Mouse (Mus musculus) stomach, postnatal 0 days (tissue): Measurements from ENCODE around the gene Ufd1. TPM values are rescaled to one million over a fixed set of nuclear protein-coding genes. Genes with fewer than 3 reads are reported as not detected.
"Not testable (repeated sequence)": the region's sequence is repeated elsewhere in the genome, so short reads cannot be mapped to it uniquely, and the experiment has no call there.

ENCODE experiments used
- ATAC-seq: fragments of 200-750 bp; cut with Nextera tagmentation; 2 replicates; pipeline ENCODE4 v1.8.0; 2017; ENCODE audit not compliant: low FRiP score, low TSS enrichment
- DNase-seq: peaks from one replicate; pipeline ENCODE4 v3.0.0-alpha.2; 2016; ENCODE audit warnings: low spot score
- H3K27ac ChIP-seq: fragments of 300-500 bp; sonication (generic); replicated peaks from 2 replicates; pipeline ENCODE4 v1.5.1; 2014; ENCODE audit warnings: mild to moderate bottlenecking, control low read depth
- H3K27me3 ChIP-seq: fragments of 300-500 bp; sonication (generic); 2 replicates; pipeline ENCODE4 v1.6.1; 2014; ENCODE audit warnings: low read length; ENCODE audit not compliant: control insufficient read depth, insufficient read depth
- H3K36me3 ChIP-seq: fragments of 300-500 bp; sonication (generic); 2 replicates; pipeline ENCODE4 v1.6.1; 2014; ENCODE audit warnings: low read length, mixed read lengths; ENCODE audit not compliant: control insufficient read depth, insufficient read depth
- H3K4me1 ChIP-seq: fragments of 300-500 bp; sonication (generic); replicated peaks from 2 replicates; pipeline ENCODE4 v1.6.1; 2014; ENCODE audit warnings: antibody characterized with exemption; ENCODE audit not compliant: control insufficient read depth, insufficient read depth
- H3K4me2 ChIP-seq: fragments of 300-500 bp; sonication (generic); replicated peaks from 2 replicates; pipeline ENCODE4 v1.6.1; 2014; ENCODE audit warnings: low read depth, mild to moderate bottlenecking, control low read depth, moderate library complexity
- H3K4me3 ChIP-seq: fragments of 300-500 bp; sonication (generic); 2 replicates; pipeline ENCODE4 v1.5.1; 2014; ENCODE audit warnings: low read depth, low read length, control low read depth
- H3K9ac ChIP-seq: fragments of 300-500 bp; sonication (generic); 2 replicates; pipeline ENCODE4 v1.6.1; 2014; ENCODE audit warnings: mild to moderate bottlenecking, low read length, control low read depth, mixed read lengths
- H3K9me3 ChIP-seq: fragments of 300-500 bp; sonication (generic); 2 replicates; pipeline ENCODE4 v1.6.1; 2016; ENCODE audit warnings: low read length; ENCODE audit not compliant: control insufficient read depth
- CTCF ChIP-seq: IDR thresholded peaks from 2 replicates; pipeline ENCODE4 v1.5.1; 2016; ENCODE audit warnings: antibody characterized with exemption, low read depth, mild to moderate bottlenecking, moderate library complexity
- EP300 ChIP-seq: optimal IDR thresholded peaks from 2 replicates; pipeline ENCODE3; 2016; ENCODE audit warnings: antibody characterized with exemption
- WGBS: fragments of 180-500 bp; shearing (Covaris S2); extraction: QIAGEN DNeasy Blood & Tissue Kit; methylation state at CpG from one replicate; pipeline ENCODE4 v1.1.7; 2014; 5-methylcytosine and 5-hydroxymethylcytosine counted together
- polyA plus RNA-seq: library from polyadenylated mRNA; unstranded; fragments of >200 nt; fragmentation: Nextera tagmentation; extraction: Ambion mirVana; gene quantifications from 2 replicates; pipeline ENCODE4 v1.2.1, GENCODE M21; 2015

The Ufd1 gene
- polyA plus RNA-seq, 1 experiment from 2014 or later, result 67.2 TPM

DNA sequence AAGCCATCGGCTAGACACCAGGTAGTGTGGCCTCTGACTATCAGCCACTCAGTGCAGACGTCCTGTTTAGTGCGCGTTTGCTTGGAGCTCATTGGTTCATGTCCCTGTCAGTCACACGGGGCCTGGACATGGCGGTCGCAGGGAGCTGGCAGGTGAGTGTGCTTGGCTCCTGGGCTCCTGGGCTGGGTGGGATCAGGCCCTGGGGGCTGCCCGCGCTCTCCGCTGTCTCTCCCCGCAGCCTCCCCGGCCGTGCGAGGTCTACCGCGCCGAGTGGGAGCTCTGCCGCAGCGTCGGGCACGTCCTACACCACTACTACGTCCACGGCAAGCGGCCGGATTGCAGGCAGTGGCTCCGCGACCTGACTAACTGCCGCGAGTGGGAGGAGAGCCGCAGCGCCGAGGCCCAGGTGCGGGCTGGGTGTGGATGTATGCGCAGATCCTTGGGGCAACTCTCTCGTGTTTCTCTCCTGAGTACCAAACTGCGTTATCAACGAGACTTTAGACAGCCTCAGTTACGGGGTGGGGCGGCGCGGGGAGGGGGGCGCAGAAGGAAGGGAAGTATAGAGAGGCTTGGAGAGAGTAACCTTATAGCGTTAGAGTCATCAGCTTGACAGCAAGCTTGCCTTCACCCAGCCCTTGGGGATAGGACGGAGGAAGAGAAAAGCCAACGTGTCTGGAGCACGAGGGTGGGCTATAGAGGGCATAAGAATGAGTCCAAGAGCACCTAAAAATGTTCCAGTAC lies 25.1 kb downstream of the Ufd1 start, which contains the start of the genes 2510002D24Rik and Gm28539:
TSS of gene 2510002D24Rik (plus strand) at position 111 of the 741 bp plus-strand sequence.
TSS of gene Gm28539 (plus strand) at position 117 of the 741 bp plus-strand sequence.
- Histone ChIP-seq H3K9me3 (no peaks in the 10 kb centered on the region), H3K36me3 (peaks cover 9% of the 10 kb centered on the region), H3K4me1 (no peaks in the 10 kb centered on the region), H3K27ac (peak within 1 kb of the TSS; percentile 92), H3K4me3 (peak within 1 kb of the TSS; percentile 88), H3K27me3 (no peaks in the 10 kb centered on the region), H3K9ac (peak within 1 kb of the TSS; percentile 89), H3K4me2 (peak within 1 kb of the TSS; percentile 81)
- whole genome bisulfite sequencing, result under 1% methylated on average over 45 of the region's 46 CpGs
- ATAC-seq (peak; percentile 98), DNase-seq (peak; percentile 94)
- TF ChIP-seq CTCF (no peak), EP300 (no peak)

DNA sequence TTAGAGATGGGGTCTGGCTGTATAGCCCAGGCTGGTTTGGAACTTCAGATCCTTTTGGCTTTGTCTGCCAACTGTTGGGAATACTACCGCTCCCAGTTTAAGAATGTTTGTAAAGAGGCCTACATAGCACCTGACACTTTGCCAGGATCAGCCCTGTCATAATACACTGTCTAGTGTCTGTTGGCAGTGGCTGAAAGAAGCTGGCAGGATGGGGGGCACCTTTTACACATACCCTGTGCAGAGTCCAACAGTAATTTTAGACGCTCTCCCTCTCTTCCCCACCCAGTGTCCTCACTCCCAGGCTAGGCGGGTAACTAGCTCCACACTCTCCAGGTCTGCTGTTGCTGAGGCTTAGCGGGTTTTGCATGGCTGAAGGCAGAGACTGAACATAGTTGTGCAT lies 26.8 kb downstream of the Ufd1 start:
- Histone ChIP-seq H3K27me3 (no peaks in the 10 kb centered on the region), H3K4me3 (no peak overlapping the region), H3K27ac (no peak overlapping the region), H3K4me1 (no peaks in the 10 kb centered on the region), H3K36me3 (peaks cover 9% of the 10 kb centered on the region; the same call in 1 of the 2 replicates), H3K4me2 (no peak overlapping the region), H3K9me3 (no peaks in the 10 kb centered on the region), H3K9ac (no peak overlapping the region)
- TF ChIP-seq CTCF, result no peak
- no peak for TF ChIP-seq EP300
- no peak for DNase-seq
- no peak for ATAC-seq
- WGBS, result 91% methylated on average over 4 of the region's 4 CpGs

DNA sequence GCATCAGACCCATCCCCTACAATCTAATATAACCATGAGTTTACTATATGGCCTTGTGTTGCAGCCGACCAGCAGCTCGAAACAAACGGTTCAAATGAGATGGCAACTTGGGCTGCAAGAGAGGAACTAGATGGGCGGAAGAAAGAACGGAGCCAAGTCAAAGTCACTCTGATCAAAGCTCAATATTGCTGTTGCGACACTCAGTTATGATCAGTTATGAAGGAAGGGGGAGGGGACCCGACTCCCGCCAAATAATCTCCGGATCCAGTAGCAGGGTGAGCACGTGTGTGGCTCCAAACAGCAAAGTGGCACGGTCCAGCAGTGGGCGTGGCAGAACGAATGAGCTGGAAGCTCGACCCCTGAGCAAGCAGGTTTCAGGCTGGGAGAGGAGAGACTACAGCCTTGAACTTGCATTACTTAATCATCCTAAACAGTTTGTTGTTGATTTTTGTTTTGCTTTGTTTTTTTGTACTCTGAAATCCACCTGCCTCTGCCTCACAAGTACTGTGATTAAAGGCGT lies 34.8 kb downstream of the Ufd1 start:
- DNase-seq (no peak), ATAC-seq (no peak)
- no peak for TF ChIP-seq CTCF
- TF ChIP-seq EP300, result no peak

DNA sequence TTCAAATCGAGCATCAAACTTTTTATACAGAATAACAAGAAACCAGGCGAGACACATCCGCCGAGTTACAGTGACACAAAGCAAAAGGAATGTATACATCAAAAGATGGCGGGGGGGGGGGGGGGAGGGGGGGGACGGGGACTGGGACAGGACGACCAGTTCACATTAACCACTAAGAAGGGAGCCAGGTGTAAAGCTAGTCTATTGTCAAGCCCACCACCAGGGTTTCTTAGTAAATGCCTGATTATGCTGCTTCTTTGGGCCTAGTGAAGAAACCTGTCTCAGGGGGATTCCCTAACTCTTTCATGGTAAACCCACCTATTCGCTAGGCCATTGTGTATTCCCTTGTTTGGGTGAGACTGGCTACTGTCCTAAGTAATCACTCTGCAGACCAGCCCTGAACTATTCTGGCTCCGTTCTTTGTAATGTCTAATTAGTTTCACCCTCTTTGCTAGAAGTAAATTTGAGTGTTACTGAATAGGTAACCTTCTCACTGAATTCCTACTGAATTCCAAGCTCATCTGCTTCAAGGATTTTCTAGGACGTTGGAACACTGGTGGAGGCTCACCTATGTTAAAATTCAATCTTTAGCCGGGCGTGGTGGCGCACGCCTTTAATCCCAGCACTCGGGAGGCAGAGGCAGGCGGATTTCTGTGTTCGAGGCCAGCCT lies 38.1 kb downstream of the Ufd1 start:
- not testable (repeated sequence) for ATAC-seq, H3K4me1 ChIP-seq, H3K36me3 ChIP-seq, H3K9ac ChIP-seq, H3K9me3 ChIP-seq, H3K4me3 ChIP-seq, DNase-seq, H3K4me2 ChIP-seq, H3K27ac ChIP-seq, H3K27me3 ChIP-seq
- WGBS, result 88% methylated on average over 15 of the region's 17 CpGs

More for the DNA sequence above, 34.8 kb downstream of the Ufd1 start:
- H3K9me3 ChIP-seq, result no peaks in the 10 kb centered on the region
- H3K27me3 ChIP-seq, result no peaks in the 10 kb centered on the region
- H3K9ac ChIP-seq, result no peak overlapping the region
- H3K4me2 ChIP-seq, result no peak overlapping the region
- no peak overlapping the region for H3K4me3 ChIP-seq
- 84% methylated on average over 15 of the region's 15 CpGs for WGBS
- H3K36me3 ChIP-seq, result no peaks in the 10 kb centered on the region
- no peaks in the 10 kb centered on the region for H3K4me1 ChIP-seq
- H3K27ac ChIP-seq, result no peak overlapping the region

DNA sequence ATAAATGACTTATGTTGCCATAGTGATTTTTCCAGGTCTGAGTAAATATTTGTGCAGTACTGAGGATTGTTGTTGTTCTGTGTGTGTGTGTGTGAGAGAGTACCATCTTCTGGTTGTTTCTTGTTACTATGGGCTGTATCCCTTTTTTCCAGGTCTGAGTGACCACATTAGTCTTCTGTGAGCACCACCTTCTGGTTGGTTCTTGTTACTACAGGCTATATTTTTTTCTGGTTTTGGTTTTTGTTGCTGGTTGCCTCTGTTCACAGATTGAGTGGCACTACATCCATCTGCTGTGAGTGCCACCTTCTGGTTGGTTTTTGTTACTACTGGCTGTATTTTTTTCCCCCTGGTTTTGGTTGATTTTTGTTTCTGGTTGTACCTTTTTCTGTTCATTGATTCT lies 47.0 kb downstream of the Ufd1 start:
- H3K9ac ChIP-seq, result no peak overlapping the region

DNA sequence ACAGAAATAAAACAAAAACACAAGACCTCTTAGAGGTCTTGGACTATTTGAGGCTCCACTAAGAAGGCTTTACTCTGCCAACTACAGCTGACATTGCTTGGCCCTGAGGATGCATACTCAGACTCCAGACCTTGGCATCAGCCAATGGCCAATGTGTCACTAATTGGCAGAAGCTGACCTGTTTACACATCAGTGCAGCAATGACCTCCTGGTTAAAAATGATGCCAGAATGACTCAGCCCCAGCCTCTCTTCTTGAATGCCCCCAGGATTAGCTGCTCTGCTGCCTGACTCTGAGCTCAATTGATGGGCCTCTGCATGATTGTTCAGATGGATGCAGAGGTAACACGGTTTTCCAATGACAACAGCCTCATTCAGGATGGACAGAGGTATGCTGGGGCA lies 48.6 kb downstream of the Ufd1 start:
- Histone ChIP-seq H3K27me3 (no peaks in the 10 kb centered on the region), H3K4me2 (no peak overlapping the region), H3K9ac (no peak overlapping the region), H3K27ac (no peak overlapping the region), H3K4me1 (no peaks in the 10 kb centered on the region), H3K9me3 (no peaks in the 10 kb centered on the region), H3K4me3 (no peak overlapping the region), H3K36me3 (no peaks in the 10 kb centered on the region)
- DNase-seq (no peak), ATAC-seq (peak; percentile 26; the same call in 1 of the 2 replicates)
- 61% methylated on average over 1 of the region's 1 CpGs for WGBS
- TF ChIP-seq EP300 (no peak), CTCF (no peak)

More for the DNA sequence above, 47.0 kb downstream of the Ufd1 start:
- no peaks in the 10 kb centered on the region for H3K36me3 ChIP-seq
- no peaks in the 10 kb centered on the region for H3K27me3 ChIP-seq
- no peak overlapping the region for H3K27ac ChIP-seq
- no peaks in the 10 kb centered on the region for H3K9me3 ChIP-seq
- H3K4me3 ChIP-seq, result no peak overlapping the region
- peak; percentile 67 for ATAC-seq
- DNase-seq, result no peak
- no peak overlapping the region for H3K4me2 ChIP-seq
- H3K4me1 ChIP-seq, result no peaks in the 10 kb centered on the region
- TF ChIP-seq CTCF, result peak; percentile 72
- no peak for TF ChIP-seq EP300

DNA sequence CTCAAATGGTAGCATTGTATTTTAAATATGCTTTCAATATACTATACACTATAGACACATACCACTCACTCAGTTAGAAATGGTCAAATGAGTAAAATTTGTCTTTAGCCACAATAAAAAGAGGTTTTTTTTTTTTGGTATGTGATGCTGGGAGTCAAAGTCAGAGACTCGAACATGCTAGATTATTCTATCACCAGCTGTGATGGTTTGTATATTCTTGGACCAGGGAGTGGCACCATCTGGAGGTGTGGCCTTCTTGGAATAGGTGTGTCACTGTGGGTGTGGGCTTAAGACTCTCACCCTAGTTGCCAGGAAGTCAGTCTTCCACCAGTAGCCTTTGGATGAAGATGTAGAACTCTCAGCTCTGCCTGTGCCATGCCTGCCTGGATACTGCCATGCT lies 58.9 kb downstream of the Ufd1 start:
- H3K4me2 ChIP-seq, H3K36me3 ChIP-seq, H3K9me3 ChIP-seq, H3K9ac ChIP-seq, H3K4me1 ChIP-seq, H3K27ac ChIP-seq, ATAC-seq, DNase-seq, H3K4me3 ChIP-seq, H3K27me3 ChIP-seq: not testable (repeated sequence)
- WGBS, result 56% methylated on average over 1 of the region's 1 CpGs
